Mouse (Mus musculus) embryonic facial prominence, embryonic 11.5 days (tissue): ENCODE measurements around the gene 4931429L15Rik. TPM values are rescaled to one million over a fixed set of nuclear protein-coding genes. Genes with fewer than 3 reads are reported as not detected.

Experiments used
- ATAC-seq: fragments of 200-750 bp; cut with Nextera tagmentation; replicated peaks from 2 replicates; pipeline ENCODE4 v1.8.0; 2017; ENCODE audit warnings: low read depth; ENCODE audit not compliant: insufficient number of reproducible peaks, low FRiP score, low TSS enrichment
- DNase-seq: peaks from one replicate; pipeline ENCODE4 v3.0.0-alpha.2; 2015; ENCODE audit warnings: low spot score
- H3K27ac ChIP-seq: fragments of 300-500 bp; sonication (generic); replicated peaks from 2 replicates; pipeline ENCODE4 v1.5.1; 2014; ENCODE audit warnings: mild to moderate bottlenecking, low read depth, low read length, control low read depth
- H3K27me3 ChIP-seq: fragments of 300-500 bp; sonication (generic); 2 replicates; pipeline ENCODE4 v1.6.1; 2014; ENCODE audit warnings: mild to moderate bottlenecking, low read length, moderate library complexity, mixed read lengths; ENCODE audit not compliant: control insufficient read depth, insufficient read depth
- H3K36me3 ChIP-seq: fragments of 300-500 bp; sonication (generic); replicated peaks from 2 replicates; pipeline ENCODE4 v1.6.1; 2014; ENCODE audit warnings: low read depth, mild to moderate bottlenecking, low read length, moderate library complexity, mixed read lengths; ENCODE audit not compliant: control insufficient read depth, insufficient read depth
- H3K4me1 ChIP-seq: fragments of 300-500 bp; sonication (generic); 2 replicates; pipeline ENCODE4 v1.6.1; 2014; ENCODE audit warnings: low read length, mixed read lengths; ENCODE audit not compliant: control insufficient read depth, insufficient read depth
- H3K4me2 ChIP-seq: fragments of 300-500 bp; sonication (generic); 2 replicates; pipeline ENCODE4 v1.6.1; 2014; ENCODE audit warnings: low read depth, mild to moderate bottlenecking, control low read depth, low read length, moderate library complexity
- H3K4me3 ChIP-seq: fragments of 300-500 bp; sonication (generic); 2 replicates; pipeline ENCODE4 v1.5.1; 2014; ENCODE audit warnings: low read depth, low read length, control low read depth
- H3K9ac ChIP-seq: fragments of 300-500 bp; sonication (generic); replicated peaks from 2 replicates; pipeline ENCODE4 v1.6.1; 2014; ENCODE audit warnings: mild to moderate bottlenecking, control low read depth, low read length
- H3K9me3 ChIP-seq: fragments of 300-500 bp; sonication (generic); replicated peaks from 2 replicates; pipeline ENCODE4 v1.6.1; 2016; ENCODE audit warnings: mild to moderate bottlenecking, low read length, inconsistent platforms, mixed read lengths; ENCODE audit not compliant: control insufficient read depth
- WGBS: fragments of 180-500 bp; shearing (Covaris S2); extraction: QIAGEN DNeasy Blood & Tissue Kit; methylation state at CpG from one replicate; pipeline ENCODE4 v1.1.7; 2014; 5-methylcytosine and 5-hydroxymethylcytosine counted together
- polyA plus RNA-seq: library from polyadenylated mRNA; unstranded; fragments of >200 nt; fragmentation: Nextera tagmentation; extraction: Ambion mirVana; gene quantifications from 2 replicates; pipeline ENCODE4 v1.2.1, GENCODE M21; 2014

4931429L15Rik gene
- polyA plus RNA-seq, 1 experiment from 2014 or later, result not detected

DNA sequence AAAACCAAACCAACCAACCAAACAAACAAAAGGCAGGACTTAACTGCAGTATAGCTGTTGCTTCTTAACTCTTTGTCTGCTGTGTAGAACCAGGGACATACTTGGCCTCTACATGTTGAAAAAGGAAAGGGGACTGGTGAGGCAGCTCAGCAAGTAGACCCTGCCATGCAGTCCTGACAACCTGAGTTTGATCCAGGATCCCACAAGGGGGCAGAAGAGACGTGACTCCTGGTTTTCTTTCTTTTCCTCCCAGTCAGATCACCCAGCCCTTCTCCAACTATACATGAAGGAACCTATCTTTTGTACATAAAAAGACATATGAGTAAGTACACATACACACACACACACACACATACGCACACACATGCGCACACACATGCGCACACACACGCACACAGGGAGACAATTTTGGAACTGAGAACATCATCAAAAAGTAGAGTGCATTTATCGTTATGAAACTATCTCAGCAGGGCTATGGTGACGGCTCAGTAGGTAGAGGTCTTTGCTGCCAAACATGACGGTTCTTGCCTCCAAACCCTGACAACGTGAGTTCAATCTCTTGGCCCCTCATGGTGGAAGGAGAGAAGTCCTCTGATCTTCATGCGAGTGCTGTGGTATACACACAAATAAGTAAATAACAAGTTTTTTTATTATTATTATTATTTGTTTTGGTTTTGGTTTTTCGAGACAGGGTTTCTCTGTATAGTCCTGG, 7.1 kb upstream of the 4931429L15Rik start:
- ATAC-seq (no peak), DNase-seq (no peak)
- peaks cover 6% of the 10 kb centered on the region for H3K4me1 ChIP-seq
- H3K9ac ChIP-seq, result no peak overlapping the region
- H3K36me3 ChIP-seq, result no peaks in the 10 kb centered on the region
- no peak overlapping the region for H3K4me3 ChIP-seq
- WGBS, result 91% methylated on average over 11 of the region's 11 CpGs
- no peak overlapping the region for H3K27ac ChIP-seq
- no peak overlapping the region for H3K4me2 ChIP-seq
- H3K9me3 ChIP-seq, result no peaks in the 10 kb centered on the region
- H3K27me3 ChIP-seq, result no peaks in the 10 kb centered on the region

DNA sequence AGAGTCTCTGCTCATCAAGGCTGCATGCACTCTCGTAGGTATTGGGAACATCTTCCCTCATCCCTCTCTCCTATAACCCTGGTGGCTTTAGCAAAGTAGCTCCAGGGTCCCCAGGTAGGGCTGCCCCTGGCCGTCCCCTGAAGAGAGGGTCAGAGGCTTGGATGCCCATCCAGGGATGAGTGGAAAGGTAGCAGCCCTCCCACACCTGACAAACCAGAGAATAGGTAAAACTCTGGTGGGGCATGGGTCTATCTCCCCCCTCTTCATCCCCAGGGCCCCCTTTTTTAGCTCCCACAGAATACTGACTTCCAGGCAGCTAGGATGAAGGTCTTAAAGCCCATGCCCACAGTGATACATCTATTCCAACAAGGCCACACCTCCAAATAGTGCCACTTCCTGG, 675 bp upstream of the 4931429L15Rik start:
- no peak overlapping the region for H3K27ac ChIP-seq
- no peaks in the 10 kb centered on the region for H3K27me3 ChIP-seq
- H3K9ac ChIP-seq, result no peak overlapping the region
- H3K4me2 ChIP-seq, result no peak overlapping the region
- H3K4me1 ChIP-seq, result no peaks in the 10 kb centered on the region
- DNase-seq, result no peak
- H3K36me3 ChIP-seq, result no peaks in the 10 kb centered on the region
- ATAC-seq, result no peak
- H3K9me3 ChIP-seq, result no peaks in the 10 kb centered on the region
- 78% methylated on average over 2 of the region's 2 CpGs for WGBS
- no peak overlapping the region for H3K4me3 ChIP-seq

DNA sequence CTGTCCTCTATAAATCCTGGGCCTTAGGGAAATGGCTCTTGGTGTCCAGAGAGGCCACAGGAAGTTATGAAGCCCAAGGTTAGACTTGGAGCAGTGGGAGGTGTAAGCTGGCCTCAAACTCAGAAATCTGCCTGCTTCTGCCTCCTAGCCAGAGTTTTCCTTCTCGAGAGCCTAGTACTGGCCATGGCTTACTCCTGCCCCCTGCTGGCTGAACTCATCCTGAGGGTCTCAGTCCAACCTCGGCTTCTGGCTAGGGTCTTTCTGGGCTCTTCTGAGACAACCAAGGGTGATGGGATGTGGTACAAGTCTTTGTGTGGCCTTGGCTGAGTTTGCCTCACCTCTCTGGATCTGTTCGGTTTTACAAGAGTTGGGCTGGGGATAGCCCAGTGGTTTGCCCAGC, 1.8 kb downstream of the 4931429L15Rik start:
- WGBS, result 86% methylated on average over 3 of the region's 3 CpGs
- ATAC-seq (no peak), DNase-seq (no peak)
- Histone ChIP-seq H3K4me3 (no peak overlapping the region), H3K27me3 (no peaks in the 10 kb centered on the region), H3K36me3 (no peaks in the 10 kb centered on the region), H3K27ac (no peak overlapping the region), H3K4me1 (no peaks in the 10 kb centered on the region), H3K9me3 (no peaks in the 10 kb centered on the region), H3K9ac (no peak overlapping the region), H3K4me2 (no peak overlapping the region)

DNA sequence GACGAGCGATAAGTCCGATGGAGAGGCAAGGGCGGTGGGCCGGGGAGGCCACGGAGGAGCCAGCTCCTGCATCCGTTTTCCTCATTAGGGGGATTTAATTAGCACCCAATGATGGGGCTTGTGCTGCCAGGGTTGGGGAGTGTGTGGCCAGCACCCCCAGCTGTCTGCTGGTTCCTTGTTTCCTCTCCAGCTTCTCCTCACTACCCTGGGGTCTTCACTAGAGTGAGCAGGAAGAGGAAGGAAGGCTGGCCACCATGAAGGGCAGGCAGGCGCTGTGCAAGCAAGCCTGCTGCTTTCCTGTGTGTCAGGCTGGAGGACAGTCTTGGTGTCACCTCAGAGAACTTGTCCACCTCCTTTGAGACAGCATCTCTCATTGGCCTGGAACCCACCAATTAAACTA, 2.9 kb downstream of the 4931429L15Rik start:
- no peak overlapping the region for H3K27ac ChIP-seq
- WGBS, result 55% methylated on average over 8 of the region's 8 CpGs
- no peak overlapping the region for H3K9ac ChIP-seq

DNA sequence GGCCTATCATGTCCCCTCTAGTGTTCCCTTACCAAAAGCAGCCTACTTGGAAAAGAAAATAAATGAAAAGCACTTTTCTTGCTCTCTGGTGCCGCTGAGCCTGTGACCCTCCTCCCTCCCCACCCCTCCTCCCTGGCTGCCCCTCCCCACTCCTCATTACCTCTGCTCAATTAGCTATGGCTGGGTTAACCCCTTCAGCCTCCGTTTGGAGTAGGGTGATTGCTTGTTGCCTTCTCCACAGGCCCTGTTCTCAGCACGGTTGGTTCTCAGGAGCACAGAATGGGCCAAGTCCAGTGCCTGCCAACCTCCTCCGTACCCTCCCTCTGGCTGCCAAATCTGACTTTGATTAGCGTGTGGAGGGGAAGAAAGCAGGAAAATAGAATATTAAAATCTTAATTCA, 3.4 kb downstream of the 4931429L15Rik start:
- H3K27ac ChIP-seq, result no peak overlapping the region
- 13% methylated on average over 5 of the region's 5 CpGs for WGBS
- no peaks in the 10 kb centered on the region for H3K9me3 ChIP-seq
- DNase-seq (peak; percentile 48), ATAC-seq (no peak)
- H3K9ac ChIP-seq, result no peak overlapping the region
- no peaks in the 10 kb centered on the region for H3K36me3 ChIP-seq
- no peaks in the 10 kb centered on the region for H3K27me3 ChIP-seq
- H3K4me3 ChIP-seq, result no peak overlapping the region
- no peak overlapping the region for H3K4me2 ChIP-seq
- no peaks in the 10 kb centered on the region for H3K4me1 ChIP-seq

More for the DNA sequence above, 2.9 kb downstream of the 4931429L15Rik start:
- Histone ChIP-seq H3K4me3 (no peak overlapping the region), H3K4me1 (no peaks in the 10 kb centered on the region), H3K9me3 (no peaks in the 10 kb centered on the region), H3K36me3 (no peaks in the 10 kb centered on the region), H3K27me3 (no peaks in the 10 kb centered on the region), H3K4me2 (no peak overlapping the region)
- DNase-seq, result no peak
- ATAC-seq, result no peak

DNA sequence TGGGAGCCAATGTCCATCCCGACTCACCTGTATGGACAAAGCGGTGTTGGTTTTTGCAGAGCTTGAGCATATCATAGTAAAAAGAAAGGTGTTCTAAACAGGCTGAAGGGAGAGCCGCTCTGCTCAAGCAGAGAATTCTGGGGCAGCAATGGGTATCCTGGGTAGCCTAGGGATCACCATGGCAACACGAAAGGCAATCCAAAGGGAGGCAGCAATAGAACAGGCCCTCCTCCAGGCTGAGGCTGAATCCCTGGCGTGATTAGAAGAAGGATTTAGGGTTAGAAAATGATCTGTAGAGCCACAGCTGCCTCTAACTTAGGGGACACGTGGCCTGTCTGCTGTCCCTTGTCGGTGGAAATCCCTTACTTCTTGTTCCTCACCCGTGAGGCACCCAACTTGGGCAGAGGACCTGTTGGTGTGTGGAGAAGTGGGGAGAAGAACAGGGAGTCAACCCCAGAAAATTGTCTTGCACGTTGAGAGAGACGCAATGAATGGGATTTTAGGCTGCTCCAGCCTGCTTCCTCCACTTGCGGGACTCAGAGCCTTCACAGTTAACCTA, 3.9 kb downstream of the 4931429L15Rik start:
- Histone ChIP-seq H3K27ac (no peak overlapping the region), H3K4me3 (no peak overlapping the region)
- ATAC-seq, result no peak

DNA sequence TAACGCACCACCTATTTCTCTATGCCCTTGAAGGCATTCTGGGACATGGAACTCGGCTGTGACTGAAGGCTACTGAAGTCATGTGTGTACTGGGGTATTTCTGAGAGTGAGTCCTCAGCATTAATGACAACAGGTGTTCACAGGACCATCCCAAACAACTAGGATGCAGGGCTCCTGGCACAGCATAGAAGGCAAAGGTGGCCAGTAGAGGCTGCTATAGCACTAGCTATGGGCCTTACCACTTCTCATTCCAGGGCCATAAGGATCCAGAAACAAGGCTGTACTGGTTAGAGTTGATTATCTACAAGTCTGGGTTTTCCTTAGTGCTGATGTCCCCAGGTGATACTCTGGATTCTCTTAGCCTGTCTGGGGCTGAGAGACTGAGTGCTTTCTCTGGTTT, 4.9 kb downstream of the 4931429L15Rik start:
- Histone ChIP-seq H3K9me3 (no peaks in the 10 kb centered on the region), H3K4me1 (no peaks in the 10 kb centered on the region), H3K36me3 (no peaks in the 10 kb centered on the region), H3K4me2 (no peak overlapping the region), H3K27ac (no peak overlapping the region), H3K9ac (no peak overlapping the region), H3K4me3 (no peak overlapping the region), H3K27me3 (no peaks in the 10 kb centered on the region)
- ATAC-seq, result no peak
- DNase-seq, result no peak
- 48% methylated on average over 2 of the region's 2 CpGs for WGBS

More for the DNA sequence above, 3.9 kb downstream of the 4931429L15Rik start:
- Histone ChIP-seq H3K4me1 (no peaks in the 10 kb centered on the region), H3K36me3 (no peaks in the 10 kb centered on the region), H3K4me2 (no peak overlapping the region), H3K27me3 (no peaks in the 10 kb centered on the region), H3K9me3 (no peaks in the 10 kb centered on the region), H3K9ac (no peak overlapping the region; the same call in 1 of the 2 replicates)
- WGBS, result 39% methylated on average over 11 of the region's 11 CpGs
- peak; percentile 28 for DNase-seq

DNA sequence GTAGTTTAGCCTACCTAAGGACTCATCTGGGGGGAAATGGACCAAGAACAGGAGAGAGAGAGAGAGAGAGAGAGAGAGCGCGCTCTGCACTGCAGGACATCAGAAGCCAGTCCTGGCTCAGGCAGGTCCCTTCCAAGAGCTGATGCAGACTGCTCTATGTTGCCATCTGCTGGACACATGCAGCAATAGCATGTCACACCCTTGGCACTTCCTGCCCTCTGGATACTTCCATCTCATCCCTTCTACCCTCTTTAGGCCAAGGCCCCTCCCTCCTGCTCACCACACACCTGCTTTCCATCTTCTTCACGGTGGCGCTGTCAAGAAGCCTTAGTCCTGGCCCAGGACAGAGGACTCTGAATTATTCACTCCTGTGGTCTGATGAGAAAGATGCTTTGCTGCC, 5.3 kb downstream of the 4931429L15Rik start:
- Histone ChIP-seq H3K9me3 (no peaks in the 10 kb centered on the region), H3K4me1 (no peaks in the 10 kb centered on the region), H3K36me3 (no peaks in the 10 kb centered on the region), H3K9ac (no peak overlapping the region), H3K4me2 (no peak overlapping the region), H3K27me3 (no peaks in the 10 kb centered on the region), H3K4me3 (no peak overlapping the region), H3K27ac (no peak overlapping the region)
- ATAC-seq (no peak), DNase-seq (peak; percentile 85)
- 7% methylated on average over 4 of the region's 4 CpGs for WGBS
